Mouse (Mus musculus): ENCODE results near the gene Map3k19. TPM values are rescaled to one million over a fixed set of nuclear protein-coding genes. Genes with fewer than 3 reads are reported as not detected.
A peak's percentile ranks its signal among the peaks of the same experiment; 100 is the strongest.

The Map3k19 gene
- total RNA-seq (2014; fragmentation: Nextera tagmentation) (not detected in 2 replicates), total RNA-seq (2017) (0.10 TPM in 1 of 2 replicates, not detected in the other)

- no peak for ATAC-seq (replicated peaks; ENCODE audit: poor library complexity, severe bottlenecking)
These were observed at the start of gene Map3k19 for GRCm38 (mm10) chr1:127854486-127855222. TSS of gene Map3k19 (minus strand) at chr1:127855031.

DNA sequence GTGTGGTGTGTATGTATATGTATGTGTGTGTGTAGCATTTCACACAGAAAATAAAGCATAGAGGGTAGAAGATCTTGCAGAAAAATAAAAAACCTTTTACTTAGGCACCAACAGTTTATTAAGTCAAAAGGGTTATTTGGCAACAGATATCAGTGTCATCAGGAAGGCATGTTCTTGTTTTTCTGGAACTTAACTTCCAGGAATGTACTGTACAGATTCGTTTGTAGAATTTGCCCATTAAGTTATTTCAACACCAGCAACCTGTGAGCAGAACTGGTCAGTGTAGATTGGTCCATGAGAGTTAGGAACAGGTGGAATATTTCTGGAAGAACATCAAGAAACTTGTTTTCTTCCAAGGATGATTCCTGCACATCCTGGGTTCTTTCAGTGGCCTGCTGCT lies 44.6 kb upstream of the Map3k19 start:
- ATAC-seq (replicated peaks; ENCODE audit: poor library complexity, severe bottlenecking): no peak

GRCm38 (mm10) chr1:127869276-127869675 lies 14.4 kb upstream of the Map3k19 start:
- no peak for ATAC-seq (replicated peaks; ENCODE audit: poor library complexity, severe bottlenecking)

DNA sequence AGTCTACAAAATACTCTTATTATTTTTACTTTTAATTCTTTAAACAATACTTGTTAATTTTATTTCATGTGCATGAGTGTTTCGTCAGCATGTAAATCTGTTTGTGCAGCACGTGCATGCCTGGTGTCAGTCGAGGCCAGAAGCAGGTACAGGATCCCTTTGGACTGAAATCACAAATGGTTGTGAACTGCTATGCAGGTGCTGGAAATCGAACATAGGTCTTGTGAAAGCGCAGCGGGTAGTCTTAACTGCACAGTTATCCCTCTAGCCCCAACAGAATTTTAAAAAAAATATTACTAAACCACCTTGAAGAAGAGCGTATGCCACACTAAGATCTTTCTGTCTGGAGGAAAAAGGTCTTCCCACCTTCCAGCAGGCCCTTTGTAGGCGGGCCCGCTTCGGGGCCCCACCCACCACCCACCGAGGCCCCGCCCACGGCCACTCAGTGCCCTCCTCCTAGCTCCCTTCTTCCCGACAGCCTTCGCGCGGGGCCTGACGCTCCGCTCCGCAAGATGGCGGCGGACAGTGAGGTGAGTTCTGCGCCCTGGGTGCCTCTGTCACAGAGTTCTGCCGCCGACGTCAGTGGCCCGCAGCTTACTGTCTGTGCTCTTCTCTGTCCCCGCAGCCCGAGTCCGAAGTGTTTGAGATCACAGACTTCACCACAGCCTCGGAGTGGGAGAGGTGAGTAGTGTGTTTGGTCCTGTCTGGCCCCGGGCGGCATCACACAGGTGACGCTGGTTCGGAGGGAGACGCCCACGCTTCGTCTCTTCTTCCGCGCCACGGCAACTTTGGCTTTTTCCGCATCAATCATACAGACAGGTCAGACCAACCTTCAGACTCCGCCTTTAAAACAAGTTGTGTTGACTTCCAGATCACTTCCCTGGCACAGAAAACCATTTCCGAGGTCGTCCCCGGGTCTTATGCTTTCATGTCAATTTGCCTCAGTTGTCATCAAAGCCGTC lies 13.8 kb upstream of the Map3k19 start, which contains the start of gene Rab3gap1:
Gene Rab3gap1, plus strand, starts transcription at position 474 of the 962 bp plus-strand sequence.
- ATAC-seq (replicated peaks; ENCODE audit: poor library complexity, severe bottlenecking): peak; percentile 99

GRCm38 (mm10) chr1:127863806-127864205 lies 9.0 kb upstream of the Map3k19 start:
- ATAC-seq (replicated peaks; ENCODE audit: poor library complexity, severe bottlenecking): no peak

GRCm38 (mm10) chr1:127861900-127862299 lies 7.1 kb upstream of the Map3k19 start:
- no peak for ATAC-seq (replicated peaks; ENCODE audit: poor library complexity, severe bottlenecking)

GRCm38 (mm10) chr1:127860492-127860891 lies 5.7 kb upstream of the Map3k19 start:
- no peak for ATAC-seq (replicated peaks; ENCODE audit: poor library complexity, severe bottlenecking)

GRCm38 (mm10) chr1:127859799-127860400 lies 5.1 kb upstream of the Map3k19 start:
- ATAC-seq (replicated peaks; ENCODE audit: poor library complexity, severe bottlenecking): no peak

DNA sequence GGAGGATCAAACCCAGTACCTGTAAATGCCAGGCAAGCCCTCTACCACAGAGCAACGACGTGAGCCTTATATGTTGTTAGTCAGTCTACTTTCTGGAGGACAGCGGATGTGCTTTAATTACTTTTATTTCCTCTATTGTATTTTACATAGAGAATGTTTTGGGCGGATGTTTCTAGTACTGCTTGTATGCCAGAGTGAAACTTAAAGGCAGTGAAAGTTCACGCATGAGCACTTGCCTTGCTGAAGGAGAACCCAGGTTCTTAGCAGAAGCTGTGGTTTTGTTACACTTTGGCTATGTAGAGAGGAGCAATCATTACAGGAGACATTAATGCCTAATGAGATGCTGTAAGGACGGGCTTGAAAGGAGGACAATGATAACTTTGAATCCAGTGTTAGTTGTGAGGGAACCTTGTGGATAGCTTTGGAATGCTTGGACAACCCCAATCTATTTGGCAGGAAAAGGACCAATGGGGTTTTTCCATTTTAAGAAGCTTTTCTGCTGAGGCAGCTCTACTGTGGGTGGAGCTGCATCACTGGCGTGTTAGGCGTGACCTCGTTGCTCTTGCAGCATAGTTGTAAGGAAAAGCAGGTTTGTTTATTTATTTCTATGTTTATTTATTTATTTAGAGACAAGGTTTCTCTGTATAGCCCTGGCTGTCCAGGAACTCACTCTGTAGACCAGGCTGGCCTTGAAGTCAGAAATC lies 4.3 kb upstream of the Map3k19 start:
- ATAC-seq (replicated peaks; ENCODE audit: poor library complexity, severe bottlenecking): peak; percentile 48

DNA sequence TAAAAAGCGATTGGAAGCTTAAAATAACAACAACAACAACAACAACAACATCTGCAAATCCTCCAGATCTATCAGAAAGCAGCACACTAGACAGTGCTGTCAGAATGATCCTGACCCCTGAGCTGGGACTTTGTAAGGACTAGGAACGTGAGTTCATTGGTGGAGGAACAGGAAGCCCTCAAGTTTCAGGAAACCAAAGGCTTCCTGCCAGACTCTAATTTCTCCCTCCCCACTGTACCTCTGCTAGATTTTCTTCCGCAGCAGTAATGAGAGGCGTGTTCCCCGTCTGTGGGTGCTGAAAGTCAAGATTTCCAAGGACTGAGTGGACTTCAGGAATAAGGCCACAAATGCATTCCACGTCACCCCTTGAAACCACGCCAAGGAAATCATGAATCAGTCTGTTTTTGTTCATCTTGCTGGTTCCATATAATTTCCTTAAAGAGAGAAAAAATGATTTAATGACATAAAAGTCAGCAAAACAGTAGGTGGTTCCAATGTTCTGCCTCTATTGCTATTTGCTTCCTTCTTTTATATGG lies 4.7 kb downstream of the Map3k19 start:
- peak; percentile 96 for ATAC-seq (replicated peaks; ENCODE audit: poor library complexity, severe bottlenecking)

- ATAC-seq (replicated peaks; ENCODE audit: poor library complexity, severe bottlenecking): no peak
These were observed 9.4 kb downstream of the Map3k19 start for GRCm38 (mm10) chr1:127845472-127845871.

GRCm38 (mm10) chr1:127838602-127839001 lies 16.2 kb downstream of the Map3k19 start:
- no peak for ATAC-seq (replicated peaks; ENCODE audit: poor library complexity, severe bottlenecking)

GRCm38 (mm10) chr1:127836619-127837018 lies 18.2 kb downstream of the Map3k19 start:
- ATAC-seq (replicated peaks; ENCODE audit: poor library complexity, severe bottlenecking): peak; percentile 96

DNA sequence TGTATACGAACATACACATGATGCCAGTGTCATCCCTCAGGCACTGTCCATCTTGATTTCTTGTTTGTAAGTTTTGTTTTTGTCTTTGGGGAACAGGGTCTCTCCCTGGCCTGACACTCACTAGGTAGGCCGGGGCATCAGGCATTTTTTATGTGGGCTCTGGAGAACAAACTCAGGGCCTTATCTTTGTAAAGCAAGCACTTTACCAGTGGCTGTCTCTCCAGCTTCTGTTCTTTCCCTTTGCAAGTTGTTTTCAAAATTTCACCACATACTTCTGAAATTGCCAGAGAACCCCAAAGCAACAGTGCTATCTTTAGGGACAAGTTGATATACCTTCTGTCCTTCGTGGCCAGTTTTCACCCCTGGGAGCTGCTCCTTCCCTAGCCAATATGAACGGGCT lies 20.6 kb downstream of the Map3k19 start:
- no peak for ATAC-seq (replicated peaks; ENCODE audit: poor library complexity, severe bottlenecking)

DNA sequence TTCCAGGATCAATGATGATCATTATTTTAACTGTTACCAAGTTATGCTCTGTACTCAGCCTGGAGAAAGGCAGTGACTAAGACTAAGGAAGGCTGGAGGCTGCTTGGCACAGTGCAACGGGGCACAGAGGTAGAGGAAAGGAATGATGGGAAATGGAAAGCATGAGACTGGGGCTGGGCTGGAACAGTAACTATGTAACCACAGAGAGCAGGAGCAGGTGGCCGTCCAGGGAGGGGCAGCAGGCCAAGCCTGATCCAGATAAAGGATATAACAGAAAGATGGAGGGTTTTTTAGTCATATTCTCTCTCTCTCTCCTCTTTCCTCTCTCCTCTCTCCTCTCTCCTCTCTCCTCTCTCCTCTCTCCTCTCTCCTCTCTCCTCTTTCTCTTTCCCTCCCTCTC lies 21.1 kb downstream of the Map3k19 start:
- no peak for ATAC-seq (replicated peaks; ENCODE audit: poor library complexity, severe bottlenecking)

GRCm38 (mm10) chr1:127830215-127830921 lies 24.5 kb downstream of the Map3k19 start:
- peak; percentile 91 for ATAC-seq (replicated peaks; ENCODE audit: poor library complexity, severe bottlenecking)

DNA sequence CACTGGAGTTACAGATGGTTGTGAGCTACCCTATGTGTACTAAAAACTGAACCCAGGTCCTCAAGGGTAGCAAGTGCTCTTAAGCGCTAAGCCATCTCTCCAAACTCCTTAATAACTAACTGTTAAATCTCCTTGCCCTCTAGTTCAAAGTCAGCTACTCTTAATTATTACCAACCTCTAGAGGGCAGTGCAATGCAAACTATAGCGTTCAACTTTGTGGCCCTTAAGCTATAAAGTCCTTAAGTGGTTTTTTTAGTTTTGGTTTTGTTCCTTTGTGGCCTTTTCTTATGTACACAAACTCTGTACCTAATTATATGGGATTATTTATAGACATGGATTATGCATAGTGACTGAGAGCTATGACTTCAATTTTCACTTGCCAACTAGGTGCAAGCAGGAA lies 27.5 kb downstream of the Map3k19 start:
- ATAC-seq (replicated peaks; ENCODE audit: poor library complexity, severe bottlenecking): peak; percentile 56

- no peak for ATAC-seq (replicated peaks; ENCODE audit: poor library complexity, severe bottlenecking)
These were observed 38.5 kb downstream of the Map3k19 start for GRCm38 (mm10) chr1:127816381-127816780.

GRCm38 (mm10) chr1:127812929-127813328 lies 41.9 kb downstream of the Map3k19 start:
- ATAC-seq (replicated peaks; ENCODE audit: poor library complexity, severe bottlenecking): no peak
